22 mouse cellular contexts compared by ENCODE assay signal in the genomic region with DNA sequence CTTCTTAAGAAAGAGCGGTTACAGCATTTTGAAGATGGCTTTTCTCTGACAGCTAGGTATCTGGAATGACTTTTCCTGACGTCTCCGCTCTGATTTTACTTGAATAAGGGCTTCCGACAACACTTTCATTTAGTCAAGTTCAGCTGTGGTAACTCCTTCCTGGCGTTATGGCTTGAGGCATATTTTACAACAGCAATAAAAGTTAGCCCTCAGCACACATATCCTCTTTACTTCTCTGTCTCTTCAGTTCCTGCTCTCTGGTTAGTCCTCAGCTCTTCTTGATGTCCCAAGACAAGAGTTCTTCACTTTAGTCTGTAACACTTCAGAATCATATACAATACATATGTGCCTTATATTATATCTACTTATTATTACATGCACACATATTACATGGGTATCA.
"Had no signal": no experiment of that assay in that cellular context is flagged by ENCODE, and none has a peak within 500 bp of the region (broad histone marks: within the 10 kb centered on the region; RNA-seq: fewer than 3 reads in every experiment).

No protein-coding gene starts in this region.

- H3K4me3 ChIP-seq: heart, embryonic 10.5 days; heart, embryonic 12.5 days; hindbrain, embryonic 13.5 days; hindbrain, embryonic 15.5 days; left cerebral cortex, adult 2 months; limb, embryonic 10.5 days; limb, embryonic 12.5 days; liver, embryonic 12.5 days had no signal

- H3K4me2 ChIP-seq: heart, embryonic 12.5 days; hindbrain, embryonic 13.5 days; hindbrain, embryonic 15.5 days; limb, embryonic 12.5 days; liver, embryonic 12.5 days had no signal

- ATAC-seq: hindbrain, postnatal 0 days; liver, embryonic 12.5 days had no signal

- DNase-seq: gastrocnemius, postnatal 14 days; gastrocnemius, postnatal 36 days; heart, adult 18-20 months; heart, postnatal 10 days; heart, postnatal 36 days; kidney, adult 18-20 months; kidney, adult 8-10 months; kidney, postnatal 10 days; kidney, postnatal 25 days; kidney, postnatal 4 days; layer of hippocampus, adult 9-11 months; liver had no signal

- H3K4me1 ChIP-seq: limb, embryonic 10.5 days; limb, embryonic 12.5 days; liver, embryonic 12.5 days had no signal

- H3K36me3 ChIP-seq: heart, embryonic 10.5 days; hindbrain, embryonic 13.5 days; hindbrain, embryonic 15.5 days; limb, embryonic 10.5 days; limb, embryonic 12.5 days; liver, embryonic 12.5 days had no signal

- H3K9ac ChIP-seq: heart, embryonic 12.5 days; hindbrain, embryonic 13.5 days; hindbrain, embryonic 15.5 days; limb, embryonic 12.5 days; liver, embryonic 12.5 days; liver, embryonic 14.5 days had no signal

- H3K9me3 ChIP-seq: heart, embryonic 10.5 days; heart, embryonic 12.5 days; hindbrain, embryonic 13.5 days; hindbrain, embryonic 15.5 days; limb, embryonic 10.5 days; limb, embryonic 12.5 days; liver, embryonic 12.5 days had no signal

- H3K27me3 ChIP-seq: heart, embryonic 12.5 days; hindbrain, embryonic 13.5 days; hindbrain, embryonic 15.5 days; limb, embryonic 12.5 days; liver, embryonic 12.5 days had no signal

- H3K27ac ChIP-seq: heart, embryonic 10.5 days; hindbrain, embryonic 13.5 days; hindbrain, embryonic 15.5 days; hindbrain, postnatal 0 days; left cerebral cortex, adult 2 months; limb, embryonic 10.5 days; limb, embryonic 12.5 days; liver, embryonic 12.5 days; liver, embryonic 14.5 days had no signal
